Mouse (Mus musculus) bone marrow macrophage, adult 2 months (primary cell): ENCODE data around the gene Pik3r5.

Source experiments
- CTCF ChIP-seq: IDR thresholded peaks from 2 replicates; pipeline ENCODE4 v1.5.1; 2012; ENCODE audit warnings: low read depth, mild to moderate bottlenecking, low read length, moderate library complexity
- POLR2A ChIP-seq: IDR thresholded peaks from 2 replicates; pipeline ENCODE4 v1.6.1; 2012; ENCODE audit warnings: mild to moderate bottlenecking, low read depth, low read length, borderline replicate concordance

- no peak for TF ChIP-seq CTCF
- no peak for TF ChIP-seq POLR2A
These were observed 47.3 kb upstream of the Pik3r5 start for GRCm38 (mm10) chr11:68384592-68385020.
